Mouse (Mus musculus): ENCODE measurements around the gene Afap1l2. TPM values are rescaled to one million over a fixed set of nuclear protein-coding genes. Genes with fewer than 3 reads are reported as not detected.

Gene Afap1l2
- total RNA-seq, 1 experiment from 2014 or later, result not detected

- no peak for ATAC-seq (ENCODE audit: extremely low read depth, insufficient number of reproducible peaks, low FRiP score, poor library complexity, severe bottlenecking)
Measured at GRCm38 (mm10) chr19:56947971-56948610, 59.9 kb downstream of the Afap1l2 start.

GRCm38 (mm10) chr19:56946727-56947126 lies 61.3 kb downstream of the Afap1l2 start:
- ATAC-seq (ENCODE audit: extremely low read depth, insufficient number of reproducible peaks, low FRiP score, poor library complexity, severe bottlenecking), result no peak

- ATAC-seq (ENCODE audit: extremely low read depth, insufficient number of reproducible peaks, low FRiP score, poor library complexity, severe bottlenecking), result no peak
Measured at GRCm38 (mm10) chr19:56946277-56946676, 61.8 kb downstream of the Afap1l2 start.

GRCm38 (mm10) chr19:56945621-56946020 lies 62.4 kb downstream of the Afap1l2 start:
- no peak for ATAC-seq (ENCODE audit: extremely low read depth, insufficient number of reproducible peaks, low FRiP score, poor library complexity, severe bottlenecking)

- ATAC-seq (ENCODE audit: extremely low read depth, insufficient number of reproducible peaks, low FRiP score, poor library complexity, severe bottlenecking), result no peak
Measured at GRCm38 (mm10) chr19:56944826-56945225, 63.2 kb downstream of the Afap1l2 start.

GRCm38 (mm10) chr19:56944211-56944610 lies 63.8 kb downstream of the Afap1l2 start:
- ATAC-seq (ENCODE audit: extremely low read depth, insufficient number of reproducible peaks, low FRiP score, poor library complexity, severe bottlenecking), result no peak

- no peak for ATAC-seq (ENCODE audit: extremely low read depth, insufficient number of reproducible peaks, low FRiP score, poor library complexity, severe bottlenecking)
Measured at GRCm38 (mm10) chr19:56942216-56942615, 65.8 kb downstream of the Afap1l2 start.

- ATAC-seq (ENCODE audit: extremely low read depth, insufficient number of reproducible peaks, low FRiP score, poor library complexity, severe bottlenecking), result no peak
Measured at GRCm38 (mm10) chr19:56940507-56940906, 67.5 kb downstream of the Afap1l2 start.

- ATAC-seq (ENCODE audit: extremely low read depth, insufficient number of reproducible peaks, low FRiP score, poor library complexity, severe bottlenecking), result no peak
Measured at GRCm38 (mm10) chr19:56939826-56940225, 68.2 kb downstream of the Afap1l2 start.

GRCm38 (mm10) chr19:56937911-56938310 lies 70.1 kb downstream of the Afap1l2 start:
- ATAC-seq (ENCODE audit: extremely low read depth, insufficient number of reproducible peaks, low FRiP score, poor library complexity, severe bottlenecking), result no peak

- no peak for ATAC-seq (ENCODE audit: extremely low read depth, insufficient number of reproducible peaks, low FRiP score, poor library complexity, severe bottlenecking)
Measured at GRCm38 (mm10) chr19:56936253-56936652, 71.8 kb downstream of the Afap1l2 start.

GRCm38 (mm10) chr19:56935777-56936176 lies 72.3 kb downstream of the Afap1l2 start:
- ATAC-seq (ENCODE audit: extremely low read depth, insufficient number of reproducible peaks, low FRiP score, poor library complexity, severe bottlenecking), result no peak

GRCm38 (mm10) chr19:56935111-56935510 lies 72.9 kb downstream of the Afap1l2 start:
- ATAC-seq (ENCODE audit: extremely low read depth, insufficient number of reproducible peaks, low FRiP score, poor library complexity, severe bottlenecking), result no peak

GRCm38 (mm10) chr19:56933800-56934199 lies 74.2 kb downstream of the Afap1l2 start:
- ATAC-seq (ENCODE audit: extremely low read depth, insufficient number of reproducible peaks, low FRiP score, poor library complexity, severe bottlenecking), result no peak

GRCm38 (mm10) chr19:56930029-56930428 lies 78.0 kb downstream of the Afap1l2 start:
- no peak for ATAC-seq (ENCODE audit: extremely low read depth, insufficient number of reproducible peaks, low FRiP score, poor library complexity, severe bottlenecking)

GRCm38 (mm10) chr19:56929392-56929791 lies 78.6 kb downstream of the Afap1l2 start:
- no peak for ATAC-seq (ENCODE audit: extremely low read depth, insufficient number of reproducible peaks, low FRiP score, poor library complexity, severe bottlenecking)

GRCm38 (mm10) chr19:56921744-56922143 lies 86.3 kb downstream of the Afap1l2 start:
- no peak for ATAC-seq (ENCODE audit: extremely low read depth, insufficient number of reproducible peaks, low FRiP score, poor library complexity, severe bottlenecking)

- no peak for ATAC-seq (ENCODE audit: extremely low read depth, insufficient number of reproducible peaks, low FRiP score, poor library complexity, severe bottlenecking)
Measured at GRCm38 (mm10) chr19:56920232-56920631, 87.8 kb downstream of the Afap1l2 start.

- ATAC-seq (ENCODE audit: extremely low read depth, insufficient number of reproducible peaks, low FRiP score, poor library complexity, severe bottlenecking), result no peak
Measured at GRCm38 (mm10) chr19:56919628-56920027, 88.4 kb downstream of the Afap1l2 start.

- ATAC-seq (ENCODE audit: extremely low read depth, insufficient number of reproducible peaks, low FRiP score, poor library complexity, severe bottlenecking), result no peak
Measured at GRCm38 (mm10) chr19:56915084-56915483, 92.9 kb downstream of the Afap1l2 start.

GRCm38 (mm10) chr19:56914658-56915057 lies 93.4 kb downstream of the Afap1l2 start:
- ATAC-seq (ENCODE audit: extremely low read depth, insufficient number of reproducible peaks, low FRiP score, poor library complexity, severe bottlenecking), result no peak

All from neutrophil, adult 5-6 weeks (primary cell).